Mouse (Mus musculus) c-Kit-positive CD71-positive TER-119-negative erythroid progenitor cells, embryonic 14.5 days (primary cell): ENCODE measurements around the gene Slc9a6.
A peak's percentile ranks its signal among the peaks of the same experiment; 100 is the strongest.

Source experiments
- DNase-seq: peaks from one replicate; pipeline ENCODE4 v3.0.0-alpha.2; 2013; ENCODE audit warnings: low read depth

Gene Slc9a6

DNA sequence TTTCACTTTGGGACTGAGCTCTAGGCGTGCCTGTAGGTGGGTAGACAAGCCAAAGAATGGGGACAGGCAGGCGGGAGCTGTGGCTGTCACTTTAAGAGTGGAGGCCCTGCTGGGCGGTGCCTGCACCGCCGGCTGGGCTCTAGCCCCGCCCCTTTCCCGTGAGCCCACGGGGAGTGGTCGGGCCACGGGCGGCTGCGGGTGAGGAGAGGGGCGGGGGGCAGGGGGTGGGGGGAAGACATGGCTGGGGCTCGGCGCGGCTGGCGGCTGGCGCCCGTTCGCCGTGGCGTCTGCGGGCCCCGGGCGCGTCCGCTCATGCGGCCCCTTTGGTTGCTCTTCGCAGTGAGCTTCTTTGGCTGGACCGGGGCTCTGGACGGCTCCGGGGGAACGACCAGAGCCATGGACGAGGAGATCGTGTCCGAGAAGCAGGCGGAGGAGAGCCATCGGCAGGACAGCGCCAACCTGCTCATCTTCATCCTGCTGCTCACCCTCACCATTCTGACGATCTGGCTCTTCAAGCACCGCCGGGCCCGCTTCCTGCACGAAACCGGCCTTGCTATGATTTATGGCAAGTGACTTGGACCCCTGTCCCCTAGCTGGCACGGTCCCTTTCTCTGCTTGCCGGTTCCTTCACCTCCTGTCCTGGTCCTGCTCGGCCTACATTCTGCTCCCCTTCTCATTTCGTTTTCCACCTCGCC lies at the start of gene Slc9a6:
Gene Slc9a6, plus strand, starts transcription at position 135 of the 695 bp plus-strand sequence.
- no peak for DNase-seq

DNA sequence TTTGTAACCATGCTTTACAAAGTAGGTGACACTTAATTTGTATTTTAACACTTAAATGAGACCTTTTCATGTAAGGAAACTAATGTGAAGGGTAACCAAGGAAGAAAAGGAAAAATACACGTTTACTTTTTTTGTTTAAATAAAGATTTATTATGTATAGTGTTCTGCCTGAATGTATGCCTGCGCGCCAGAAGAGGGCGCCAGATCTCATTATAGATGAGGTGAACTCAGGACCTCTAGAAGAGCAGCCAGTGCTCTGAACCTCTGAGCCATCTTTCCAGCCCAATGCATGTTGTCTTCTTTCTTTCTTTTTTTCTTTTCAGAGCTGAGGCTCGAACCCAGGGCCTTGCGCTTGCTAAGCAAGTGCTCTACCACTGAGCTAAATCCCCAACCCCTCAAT lies 37.1 kb upstream of the Slc9a6 start:
- DNase-seq, result peak; percentile 7

DNA sequence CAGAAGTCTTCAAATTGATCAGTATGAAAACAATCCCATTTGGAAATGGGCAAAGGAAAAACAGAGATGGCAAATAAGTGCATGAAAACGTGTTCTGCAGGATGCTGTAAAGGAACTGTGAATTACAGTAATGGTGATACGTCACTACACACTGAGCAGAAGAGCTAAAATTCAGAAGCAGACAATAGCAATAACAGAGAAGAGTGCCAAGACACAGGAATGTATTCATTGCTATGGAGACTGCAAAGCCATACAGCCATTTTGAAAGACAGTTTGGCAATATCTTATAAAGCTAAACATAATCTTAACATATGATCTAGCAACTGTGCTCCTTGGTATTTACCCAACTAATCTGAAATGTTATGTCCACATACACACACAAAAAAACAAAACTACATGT lies 31.4 kb upstream of the Slc9a6 start:
- DNase-seq, result no peak

DNA sequence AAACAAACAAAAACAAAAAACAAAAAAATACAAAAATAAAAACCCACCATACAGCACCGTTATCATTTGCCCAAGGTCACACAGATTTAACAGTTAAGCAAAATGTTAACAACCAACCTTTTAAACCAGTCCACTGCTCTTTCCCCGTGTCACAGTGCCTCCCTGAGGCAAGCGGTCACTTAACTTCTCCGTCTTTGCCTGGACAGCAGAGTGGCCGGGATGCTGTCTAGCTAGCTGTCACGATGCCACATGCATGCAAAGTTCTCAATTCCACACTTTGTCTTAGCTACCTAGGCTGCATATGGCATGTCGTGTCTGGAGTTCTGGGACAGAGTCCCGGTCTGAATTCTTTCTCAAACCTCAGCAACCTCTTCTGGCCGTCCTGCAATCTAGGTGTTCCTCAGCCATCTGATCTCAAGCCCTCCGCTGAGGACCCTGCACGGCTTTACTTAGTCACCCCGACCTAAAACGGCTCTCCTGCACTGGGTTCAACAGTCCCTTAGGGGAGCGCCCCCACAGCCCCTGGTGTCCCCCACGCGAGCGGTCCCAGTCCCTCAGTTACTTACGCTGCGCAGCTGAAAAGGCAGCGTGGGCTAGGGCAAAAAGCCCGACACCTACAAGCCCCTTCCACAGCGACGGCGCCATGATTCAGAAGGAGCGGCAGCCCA lies 12.2 kb upstream of the Slc9a6 start:
- DNase-seq, result no peak

DNA sequence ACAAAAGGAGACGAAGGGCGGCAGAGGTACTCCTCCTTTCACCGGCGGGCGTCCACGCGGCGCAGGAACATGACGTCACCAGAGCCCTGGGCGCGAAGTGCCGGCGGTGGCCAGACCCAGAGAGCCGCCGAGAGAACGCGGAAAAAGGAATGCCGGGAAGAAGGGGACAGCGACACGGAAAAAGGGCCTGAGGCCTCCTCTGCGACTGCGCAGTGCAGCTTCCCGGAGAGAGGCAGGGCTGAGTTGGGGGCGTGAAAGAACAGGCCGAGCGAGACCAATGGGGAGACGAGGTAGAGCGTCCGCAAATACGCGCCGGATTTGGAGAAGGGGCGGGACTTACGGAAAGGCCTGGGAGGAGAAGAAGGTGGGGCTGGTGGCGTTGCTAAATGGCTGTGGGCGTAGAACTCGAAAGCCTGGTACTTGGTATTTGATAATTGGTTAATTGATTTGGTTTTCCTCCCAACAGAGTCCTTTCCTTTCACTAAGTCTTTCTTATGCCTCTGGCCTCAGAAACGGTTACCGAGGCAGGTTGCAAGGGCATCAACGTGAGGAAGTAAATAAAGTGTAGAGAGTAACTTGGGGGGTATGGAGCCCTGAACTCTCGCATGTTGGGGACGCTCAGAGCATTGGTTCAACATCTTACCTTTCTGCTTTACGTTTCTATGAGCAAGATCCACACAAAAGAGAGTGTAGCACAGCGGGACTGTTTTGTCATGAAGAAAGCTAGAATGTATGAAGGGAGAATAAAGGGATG lies 11.5 kb upstream of the Slc9a6 start, which contains the start of gene Mmgt1:
Gene Mmgt1, minus strand, starts transcription at position 183 of the 754 bp plus-strand sequence.
- peak; percentile 84 for DNase-seq

DNA sequence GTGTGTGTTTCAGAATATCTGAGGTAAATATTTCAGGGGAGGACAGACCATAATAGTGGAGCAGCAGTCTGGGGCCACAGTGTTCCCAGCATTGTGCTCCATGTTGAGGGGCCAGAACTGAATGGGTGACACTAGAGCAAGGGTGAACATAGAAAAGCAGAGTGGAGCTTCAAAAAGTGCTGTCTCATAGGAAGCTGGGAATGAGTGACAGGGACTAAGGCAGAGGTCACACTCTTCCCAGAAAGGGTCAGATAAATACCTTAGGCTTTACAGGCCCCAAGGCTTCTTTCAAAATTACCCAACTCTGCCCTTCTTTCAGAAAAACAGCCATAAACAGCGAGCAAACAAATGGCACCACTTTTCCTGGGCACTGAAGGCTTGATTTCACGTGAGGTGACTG lies 3.0 kb upstream of the Slc9a6 start:
- DNase-seq, result no peak

DNA sequence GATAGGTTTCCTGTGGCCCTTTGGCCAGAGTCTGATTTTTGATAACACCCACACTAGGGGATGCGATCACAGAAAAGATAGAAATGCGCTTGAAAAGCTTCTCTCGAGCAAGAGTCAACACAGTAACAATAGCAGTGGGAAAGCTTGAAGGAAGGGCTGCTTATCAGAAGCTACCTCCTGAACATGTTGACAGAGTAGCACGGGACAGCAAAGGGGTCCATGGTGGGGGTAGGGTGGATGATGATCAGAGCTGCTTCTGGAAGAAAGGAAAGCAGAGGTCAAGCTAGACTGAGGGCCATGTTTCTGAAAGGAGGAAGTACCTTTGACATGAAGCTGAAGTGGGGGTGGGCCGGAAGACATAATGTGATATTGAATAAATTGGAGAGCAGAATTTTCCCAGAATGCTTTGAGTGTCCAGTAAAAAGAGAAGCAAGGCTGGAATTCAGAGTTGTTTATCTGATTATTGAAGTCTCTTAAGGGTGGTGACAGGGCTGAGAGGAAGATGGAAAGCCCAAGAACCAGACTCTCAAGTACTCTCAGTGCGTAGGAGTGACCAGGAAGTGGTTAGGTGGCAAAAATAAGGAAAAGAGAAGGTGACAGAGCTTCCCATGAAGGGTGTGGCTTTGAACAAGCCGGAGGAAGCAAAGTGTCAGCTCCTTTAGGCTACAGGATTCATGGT lies 2.4 kb upstream of the Slc9a6 start:
- no peak for DNase-seq

DNA sequence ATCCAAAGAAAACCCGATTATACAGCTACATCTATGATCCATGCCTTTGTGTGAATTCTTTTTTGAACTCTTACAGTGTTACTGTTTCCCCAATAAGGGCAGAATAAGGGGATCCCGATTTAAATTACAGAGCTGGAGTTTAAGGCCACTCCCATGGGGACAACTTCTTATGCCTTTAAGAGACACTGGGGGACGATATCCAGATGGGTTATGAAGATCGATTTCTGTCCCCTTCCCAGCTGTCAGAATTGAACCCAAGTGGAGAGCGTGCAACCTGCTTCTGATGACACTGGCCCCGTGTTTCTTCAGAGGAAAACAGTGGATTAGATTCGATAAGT lies 303 bp upstream of the Slc9a6 start:
- DNase-seq, result no peak

DNA sequence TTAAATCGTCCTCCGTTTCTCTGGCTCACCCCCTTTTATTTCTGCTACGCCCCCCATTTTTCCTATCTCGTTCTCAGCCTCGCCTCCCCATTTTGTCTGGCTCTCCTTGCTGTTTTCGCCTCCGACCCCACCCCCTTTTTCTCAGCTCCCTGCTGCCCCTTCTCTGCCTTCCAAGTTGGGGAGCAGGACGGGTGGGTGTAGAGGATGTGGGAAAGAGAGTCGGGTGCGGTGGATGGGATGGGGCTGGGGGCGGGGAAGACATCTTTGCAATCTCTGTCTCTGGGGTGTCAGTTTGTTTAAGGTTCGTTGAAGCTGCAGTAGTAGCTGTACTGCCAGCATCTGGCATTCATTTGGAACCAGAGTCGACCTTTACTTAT lies 749 bp downstream of the Slc9a6 start:
- no peak for DNase-seq

DNA sequence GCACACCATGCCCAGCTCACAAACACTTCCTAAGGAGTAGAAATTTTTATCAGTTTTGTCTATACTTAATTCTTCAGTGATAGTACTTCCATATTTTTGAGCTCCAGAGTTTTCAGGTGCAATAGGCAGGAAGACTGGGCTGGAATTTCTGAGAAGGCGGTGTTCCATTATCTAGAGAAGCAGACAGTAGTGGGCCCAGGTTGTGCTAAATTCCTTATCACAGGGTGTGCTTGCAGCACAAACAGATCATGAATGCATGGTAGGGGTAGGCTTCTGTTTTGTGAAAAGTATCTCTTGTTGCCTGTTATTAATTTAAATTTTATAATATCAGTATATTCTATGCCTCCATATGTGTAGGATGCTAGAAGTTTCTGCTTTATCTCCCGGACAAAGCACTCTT lies 5.7 kb downstream of the Slc9a6 start:
- DNase-seq, result no peak

DNA sequence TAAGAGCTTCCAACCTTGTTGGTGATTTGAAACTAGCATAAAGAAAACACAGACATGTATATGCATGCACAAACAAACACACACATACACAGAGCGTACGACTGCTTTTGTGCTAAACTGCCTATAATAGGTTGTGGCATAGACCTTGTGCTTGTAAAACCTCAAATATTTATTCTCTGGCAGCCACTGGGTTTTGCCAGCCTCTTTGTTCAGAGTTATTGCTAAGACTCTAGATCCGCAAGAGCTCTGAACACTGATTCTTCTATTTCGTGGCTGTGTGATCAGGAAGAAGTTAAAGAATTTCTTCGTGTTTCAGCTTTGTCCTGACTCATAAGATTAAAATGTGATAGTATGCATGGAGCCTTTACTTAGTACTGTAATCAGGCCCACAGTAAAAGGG lies 26.6 kb downstream of the Slc9a6 start:
- no peak for DNase-seq

DNA sequence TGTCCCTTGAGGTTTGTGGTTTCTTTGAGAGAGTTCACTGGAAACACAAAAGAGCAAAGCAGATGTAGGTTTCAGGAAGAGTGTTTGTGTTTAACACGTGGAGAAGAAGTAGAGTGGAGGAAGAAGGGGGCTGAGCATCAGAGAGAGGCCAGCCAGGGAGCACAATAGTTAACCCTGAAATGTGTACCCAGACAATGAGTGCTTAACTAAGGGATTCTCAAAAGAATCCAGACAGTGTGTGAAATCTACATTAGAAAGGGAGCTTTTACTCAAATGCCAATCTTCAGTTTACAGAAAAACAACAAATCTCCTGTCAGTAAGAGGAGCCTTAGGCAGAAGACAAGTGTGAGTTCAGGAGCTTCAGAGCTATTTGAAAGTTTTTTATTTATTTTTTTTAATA lies 30.5 kb downstream of the Slc9a6 start:
- DNase-seq, result no peak

DNA sequence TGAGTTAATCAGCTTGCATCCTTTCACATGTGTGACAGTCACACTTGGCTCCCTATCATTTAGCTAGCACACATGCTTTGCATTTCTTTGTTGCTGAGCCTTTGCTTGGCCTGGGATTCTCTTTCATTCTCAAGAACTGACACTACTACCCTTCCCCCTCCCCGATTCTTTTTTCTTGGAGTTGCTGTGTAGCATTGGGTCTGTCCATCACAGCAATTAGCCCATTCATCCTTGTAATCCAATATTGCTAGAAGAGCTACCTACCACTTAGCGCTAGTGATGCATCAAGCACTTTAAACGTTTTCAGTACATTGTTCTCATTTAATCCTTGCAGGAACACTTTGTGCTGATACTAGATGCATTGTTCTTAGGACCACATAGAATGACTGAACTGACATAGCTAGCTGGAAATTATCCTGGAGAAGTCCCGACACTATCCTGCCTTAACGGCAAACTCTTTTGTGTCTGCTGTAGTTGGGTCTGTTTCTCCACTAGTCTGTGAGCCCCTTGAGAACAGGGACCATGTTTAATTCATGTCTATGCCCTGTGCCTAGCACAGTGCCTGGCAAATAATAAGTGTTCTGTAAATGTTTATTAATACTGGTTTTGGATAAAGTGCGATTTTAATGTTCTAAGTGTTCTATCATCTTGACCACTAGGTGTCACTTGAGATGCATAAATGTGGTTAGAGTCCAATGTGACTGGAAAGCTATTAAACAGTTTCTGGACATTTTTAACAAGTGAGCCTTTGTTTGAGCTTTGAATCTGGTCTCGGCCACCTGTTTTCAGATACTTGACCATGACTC lies 40.2 kb downstream of the Slc9a6 start:
- DNase-seq, result peak; percentile 19

DNA sequence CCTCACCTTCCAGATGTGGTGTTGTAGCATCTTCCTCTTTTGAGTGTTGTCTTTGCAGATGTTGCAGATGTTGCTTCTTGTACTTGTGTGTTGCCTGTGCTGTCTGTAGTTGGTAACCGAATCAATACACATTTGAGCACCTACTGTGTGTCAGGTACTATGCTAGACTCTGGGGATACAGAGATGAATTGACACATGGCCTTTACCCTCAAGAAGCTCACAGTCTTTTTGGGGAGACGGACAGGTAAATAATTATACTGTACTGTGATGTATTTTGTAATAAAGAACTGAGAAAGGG lies 40.7 kb downstream of the Slc9a6 start:
- DNase-seq, result no peak

DNA sequence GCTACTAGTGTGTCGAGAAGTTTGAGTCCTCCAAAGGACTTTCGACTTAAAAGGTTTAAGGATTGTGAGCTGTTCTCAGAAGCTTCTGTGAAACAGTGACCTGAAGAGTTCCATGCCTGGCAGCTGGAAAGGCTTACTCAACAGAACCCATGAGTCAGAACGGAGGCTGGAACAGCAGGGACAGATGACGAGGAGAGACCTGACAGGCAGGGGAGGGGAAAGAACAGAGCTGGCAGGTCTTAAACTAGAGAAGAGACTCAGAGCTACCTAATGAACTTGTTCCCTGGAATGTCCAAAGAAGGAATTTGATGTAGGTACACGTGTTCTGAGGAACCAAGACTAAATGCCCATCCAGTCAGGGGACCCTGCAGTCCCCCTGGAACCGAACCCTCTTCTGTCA lies 41.3 kb downstream of the Slc9a6 start:
- no peak for DNase-seq

DNA sequence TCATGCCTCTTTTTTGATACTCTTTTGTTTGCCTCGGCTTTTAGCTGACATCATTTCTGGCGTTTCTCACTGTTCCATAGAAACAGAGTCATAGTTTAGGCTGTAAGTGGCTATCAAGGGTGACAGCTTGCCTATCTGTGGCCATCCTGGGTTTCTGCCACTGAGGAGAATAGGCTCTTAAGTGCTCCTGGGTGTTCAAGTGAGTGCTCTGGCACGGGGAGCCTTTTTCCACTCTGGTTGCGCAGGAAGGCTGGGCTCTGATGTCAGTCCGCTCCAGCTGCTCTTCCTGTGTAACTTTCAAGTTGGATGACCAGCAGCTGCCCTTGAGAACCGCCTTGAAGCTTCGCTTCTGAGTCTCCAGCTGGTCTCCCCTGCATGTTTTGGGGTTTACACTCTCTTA lies 42.2 kb downstream of the Slc9a6 start:
- DNase-seq, result no peak

DNA sequence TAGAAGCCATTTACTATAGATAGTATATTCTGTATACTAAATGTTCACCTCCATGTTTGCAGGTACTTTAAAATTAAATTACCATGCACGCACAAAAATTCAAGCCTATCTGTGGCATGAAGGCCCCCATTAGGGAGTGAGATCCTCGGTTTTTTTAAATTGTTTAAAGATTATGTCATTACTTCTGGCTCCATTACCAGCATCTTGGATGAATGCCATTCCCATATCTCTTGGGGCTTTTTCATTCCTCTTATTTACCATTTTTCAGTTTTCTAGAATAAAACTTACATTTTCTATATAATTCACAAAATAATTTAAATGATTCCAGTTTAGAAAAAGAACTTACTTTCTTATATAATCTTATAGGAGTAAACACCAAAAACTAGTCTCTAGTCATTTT lies 46.1 kb downstream of the Slc9a6 start:
- DNase-seq, result no peak

DNA sequence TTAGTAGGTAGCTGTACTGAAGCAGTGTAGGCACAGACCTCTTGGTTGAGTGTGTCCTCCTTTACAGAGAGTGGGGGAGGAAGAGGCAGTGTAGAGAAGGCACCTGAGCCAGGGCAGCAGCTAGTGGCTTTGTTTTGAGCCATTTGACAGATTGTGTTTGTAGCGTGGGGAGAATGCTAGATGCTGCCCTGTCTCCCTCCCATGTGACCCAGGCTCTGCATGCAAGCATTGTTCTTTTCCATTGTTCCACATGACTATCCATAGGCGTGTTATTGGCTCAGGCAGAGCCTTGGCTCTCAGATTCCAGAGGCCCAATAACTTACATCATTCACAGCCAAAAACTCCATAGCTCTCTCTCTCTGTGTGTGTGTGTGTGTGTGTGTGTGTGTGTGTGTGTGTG lies 49.7 kb downstream of the Slc9a6 start:
- DNase-seq, result no peak

DNA sequence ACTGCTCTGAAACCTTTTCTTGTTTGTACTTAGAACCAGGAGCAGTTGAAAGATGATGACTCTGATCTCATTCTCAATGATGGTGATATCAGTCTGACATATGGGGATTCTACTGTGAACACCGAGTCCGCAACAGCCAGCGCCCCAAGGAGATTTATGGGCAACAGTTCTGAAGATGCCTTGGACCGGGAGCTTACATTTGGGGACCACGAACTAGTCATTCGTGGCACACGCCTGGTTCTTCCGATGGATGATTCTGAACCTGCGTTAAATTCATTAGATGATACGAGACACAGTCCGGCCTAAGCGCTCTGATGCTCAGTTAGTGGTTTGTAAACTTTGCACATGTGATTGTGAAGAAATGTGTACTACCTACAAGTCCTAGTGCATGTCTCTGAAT lies 51.6 kb downstream of the Slc9a6 start:
- no peak for DNase-seq

DNA sequence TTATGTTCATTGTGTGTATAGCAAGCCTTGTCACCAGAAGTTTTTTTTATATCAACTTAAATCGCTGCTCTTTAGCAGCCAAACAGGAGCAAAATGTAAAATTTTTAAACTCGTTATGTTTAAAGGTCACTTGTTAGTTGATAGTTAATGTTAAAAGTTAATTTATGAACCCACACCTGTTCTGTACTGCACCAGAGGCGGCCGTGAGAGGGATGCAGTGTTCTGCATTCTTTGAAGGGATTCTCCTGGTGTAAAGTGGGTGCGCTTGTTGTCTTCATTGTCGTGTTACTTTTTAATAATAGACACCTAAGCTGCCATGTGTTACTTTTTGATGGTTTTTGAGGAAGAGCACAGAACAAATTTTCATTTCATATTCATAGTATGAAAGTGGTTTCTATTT lies 52.8 kb downstream of the Slc9a6 start:
- no peak for DNase-seq

DNA sequence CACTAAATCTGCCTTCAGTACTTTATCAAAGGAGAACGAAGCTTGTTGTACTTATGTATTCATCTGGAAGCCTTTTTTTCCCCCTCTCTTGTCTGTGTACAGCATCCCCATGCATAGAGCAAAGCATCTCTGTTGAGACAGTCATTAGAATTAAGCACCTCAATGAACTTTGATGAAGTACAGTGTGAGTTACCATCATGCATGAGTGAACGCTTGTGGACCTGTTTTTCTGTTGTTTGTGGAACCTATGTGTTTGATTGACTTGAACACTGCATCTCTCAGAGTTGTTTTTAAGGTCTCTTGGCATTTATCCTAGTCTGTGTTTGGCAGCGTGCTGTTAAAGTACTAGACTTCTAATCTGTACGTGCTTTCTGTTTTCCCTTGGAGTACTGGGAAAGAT lies 53.8 kb downstream of the Slc9a6 start:
- DNase-seq, result no peak
